Mouse (Mus musculus) kidney, postnatal 10 days (tissue): ENCODE results near the gene Mfsd1.

Source experiments
- DNase-seq: peaks from one replicate; pipeline ENCODE4 v3.0.0; 2021; ENCODE audit warnings: mixed read lengths

The Mfsd1 gene

GRCm38 (mm10) chr3:67582273-67583124 lies at the start of gene Mfsd1:
Mfsd1 (plus strand) TSS chr3:67582741.
- peak; percentile 94 for DNase-seq

- no peak for DNase-seq
Observed at GRCm38 (mm10) chr3:67543630-67544029, 38.9 kb upstream of the Mfsd1 start.

- no peak for DNase-seq
Observed at GRCm38 (mm10) chr3:67551193-67551592, 31.3 kb upstream of the Mfsd1 start.

- peak; percentile 25 for DNase-seq
Observed at GRCm38 (mm10) chr3:67553281-67553680, 29.3 kb upstream of the Mfsd1 start.

GRCm38 (mm10) chr3:67553927-67554448 lies 28.6 kb upstream of the Mfsd1 start:
- DNase-seq: no peak

- DNase-seq: no peak
Observed at GRCm38 (mm10) chr3:67555211-67555610, 27.3 kb upstream of the Mfsd1 start.

- DNase-seq: no peak
Observed at GRCm38 (mm10) chr3:67557200-67557651, 25.3 kb upstream of the Mfsd1 start.

DNA sequence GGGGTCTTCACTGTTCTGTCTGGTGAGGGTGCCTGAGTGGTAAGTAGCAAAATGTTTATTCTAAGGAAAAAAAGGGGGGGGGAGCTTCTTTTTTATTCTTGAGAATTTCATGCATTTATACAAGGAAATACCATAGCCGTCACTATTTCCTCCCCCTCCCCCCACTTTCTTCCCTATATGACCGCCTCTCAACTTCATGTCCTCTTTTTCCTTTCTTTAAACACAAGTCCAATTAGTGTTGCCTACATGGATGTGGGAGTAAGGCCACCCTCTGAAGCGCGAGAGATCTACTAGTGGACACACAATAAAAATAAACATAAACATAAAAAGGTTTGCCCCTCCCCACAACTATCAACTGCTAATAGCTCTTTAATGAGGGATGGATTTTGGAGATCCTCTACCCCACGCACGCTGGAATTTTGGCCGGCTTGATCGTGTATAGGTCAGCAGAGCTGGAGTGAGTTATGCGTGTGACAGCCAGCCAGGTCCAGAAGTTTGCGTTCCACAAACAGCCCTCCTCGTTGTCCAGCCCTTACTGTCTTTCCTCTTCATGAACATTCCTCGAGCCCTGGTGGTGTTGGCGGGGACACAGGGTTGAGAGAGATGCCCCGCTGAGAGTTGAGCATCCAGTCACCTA lies 24.7 kb upstream of the Mfsd1 start:
- DNase-seq: peak; percentile 26

DNA sequence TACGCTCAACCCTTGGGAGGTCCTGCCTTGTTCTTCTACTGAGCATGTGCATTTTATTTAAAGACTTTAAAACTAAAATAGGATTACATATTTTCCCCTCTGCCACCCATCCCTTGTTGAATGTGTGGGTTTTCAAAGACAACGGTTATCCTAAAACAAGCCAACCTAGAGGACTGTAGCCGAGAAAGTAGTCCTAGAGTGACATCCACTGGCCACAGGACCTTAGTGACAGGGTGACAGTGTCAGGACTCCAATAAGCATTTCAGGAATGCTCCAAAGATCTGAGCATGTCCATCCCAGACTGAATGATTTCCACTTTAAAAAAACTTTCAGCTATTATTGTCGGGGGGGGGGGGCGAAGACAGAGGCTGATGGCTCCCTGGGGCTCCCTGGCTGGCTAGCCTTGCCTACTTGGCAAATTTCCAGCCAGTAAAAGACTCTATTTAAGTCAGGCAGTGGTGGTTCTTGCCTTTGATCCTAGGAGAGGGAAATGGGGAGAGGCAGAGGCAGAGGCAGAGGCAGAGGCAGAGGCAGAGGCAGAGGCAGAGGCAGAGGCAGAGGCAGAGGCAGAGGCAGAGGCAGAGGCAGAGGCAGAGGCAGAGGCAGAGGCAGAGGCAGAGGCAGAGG lies 17.7 kb upstream of the Mfsd1 start:
- peak; percentile 38 for DNase-seq

DNA sequence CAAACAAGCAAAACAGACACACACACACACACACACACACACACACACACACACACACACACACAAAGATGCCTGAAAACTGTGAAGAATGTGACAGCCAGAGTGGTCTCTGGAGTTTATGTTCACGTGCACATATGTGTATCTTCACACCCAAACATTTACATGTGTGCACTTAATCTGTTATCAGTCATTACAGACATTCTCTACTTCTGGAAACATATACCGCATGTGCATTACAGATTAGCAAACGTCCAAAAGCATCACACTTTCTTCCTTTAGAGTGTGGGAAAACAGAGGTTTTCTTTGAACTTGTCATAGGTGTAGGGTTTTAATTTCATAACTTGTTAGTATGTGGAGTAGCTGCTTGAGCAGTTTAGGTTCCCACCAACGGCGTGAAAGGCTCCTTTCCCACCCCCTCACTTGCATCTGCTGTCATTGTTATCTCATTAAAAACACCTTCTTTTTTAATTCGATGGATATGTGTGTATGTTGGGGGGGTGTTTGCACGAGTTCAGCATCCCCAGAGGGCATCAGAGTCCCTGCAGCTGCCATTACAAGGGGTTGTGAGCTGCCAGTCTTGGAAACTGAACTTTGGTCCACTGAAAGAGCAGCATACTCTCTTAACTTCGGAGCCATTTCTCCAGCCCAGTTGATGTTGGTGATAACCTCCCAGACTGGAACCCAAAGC lies 16.9 kb upstream of the Mfsd1 start:
- no peak for DNase-seq

GRCm38 (mm10) chr3:67568015-67568618 lies 14.4 kb upstream of the Mfsd1 start:
- DNase-seq: peak; percentile 77

DNA sequence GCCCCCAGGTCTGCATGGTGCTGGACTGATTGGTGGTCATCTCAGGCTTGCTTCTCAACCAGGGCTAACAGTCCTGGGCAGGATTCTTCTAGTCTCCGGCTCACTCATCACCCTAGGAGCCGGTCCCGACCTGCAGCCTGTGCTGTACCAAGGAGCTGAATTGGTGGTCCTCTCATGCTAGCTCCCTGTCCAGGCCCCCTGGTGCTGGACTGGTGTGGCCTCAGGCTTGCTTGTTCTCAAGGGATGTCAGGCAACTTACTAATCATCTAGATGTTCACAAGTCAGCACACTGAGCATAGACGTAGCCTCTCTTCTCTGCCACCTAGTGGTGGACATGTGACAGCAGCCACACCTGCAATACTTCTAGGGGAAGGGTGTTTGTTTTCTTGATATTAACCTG lies 9.6 kb upstream of the Mfsd1 start:
- peak; percentile 50 for DNase-seq

DNA sequence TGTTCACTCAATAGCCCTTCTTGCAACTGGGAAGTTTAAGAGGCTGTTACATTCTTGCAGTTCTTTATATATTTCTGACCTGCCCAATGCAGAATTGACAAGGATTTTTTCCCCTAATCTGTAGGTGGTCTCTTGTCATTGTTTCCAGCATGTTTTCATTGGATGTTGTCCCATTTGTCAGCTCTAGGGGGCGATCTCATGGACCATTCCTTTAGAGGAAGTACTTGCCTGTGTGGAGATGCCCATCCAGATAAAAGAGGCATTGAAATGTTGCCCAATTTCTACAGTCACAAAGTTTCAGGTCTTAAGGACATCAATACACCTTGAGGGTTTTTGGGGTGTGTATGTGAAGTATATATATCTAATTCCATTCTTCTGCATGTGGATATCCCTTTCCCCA lies 9.0 kb upstream of the Mfsd1 start:
- no peak for DNase-seq

- no peak for DNase-seq
Observed at GRCm38 (mm10) chr3:67576248-67576647, 6.3 kb upstream of the Mfsd1 start.

DNA sequence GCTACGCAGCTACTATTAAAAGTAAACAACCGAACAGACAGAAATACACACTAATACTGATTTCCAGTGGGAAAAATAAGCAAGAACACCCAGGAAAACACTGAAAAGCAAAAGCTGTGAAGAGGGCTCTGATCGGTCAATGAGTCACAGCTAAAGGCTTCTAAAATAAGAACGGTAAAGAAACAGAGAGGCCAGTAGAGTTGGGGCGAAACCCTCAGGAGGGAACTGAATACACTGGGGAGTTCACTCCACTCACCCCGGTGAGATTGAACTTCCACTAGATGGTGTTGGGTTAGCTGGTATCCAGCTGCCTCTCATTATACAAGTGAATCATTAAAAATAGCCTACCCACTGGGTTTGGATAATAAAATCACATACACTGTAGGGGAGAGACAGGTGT lies 5.8 kb upstream of the Mfsd1 start:
- no peak for DNase-seq

DNA sequence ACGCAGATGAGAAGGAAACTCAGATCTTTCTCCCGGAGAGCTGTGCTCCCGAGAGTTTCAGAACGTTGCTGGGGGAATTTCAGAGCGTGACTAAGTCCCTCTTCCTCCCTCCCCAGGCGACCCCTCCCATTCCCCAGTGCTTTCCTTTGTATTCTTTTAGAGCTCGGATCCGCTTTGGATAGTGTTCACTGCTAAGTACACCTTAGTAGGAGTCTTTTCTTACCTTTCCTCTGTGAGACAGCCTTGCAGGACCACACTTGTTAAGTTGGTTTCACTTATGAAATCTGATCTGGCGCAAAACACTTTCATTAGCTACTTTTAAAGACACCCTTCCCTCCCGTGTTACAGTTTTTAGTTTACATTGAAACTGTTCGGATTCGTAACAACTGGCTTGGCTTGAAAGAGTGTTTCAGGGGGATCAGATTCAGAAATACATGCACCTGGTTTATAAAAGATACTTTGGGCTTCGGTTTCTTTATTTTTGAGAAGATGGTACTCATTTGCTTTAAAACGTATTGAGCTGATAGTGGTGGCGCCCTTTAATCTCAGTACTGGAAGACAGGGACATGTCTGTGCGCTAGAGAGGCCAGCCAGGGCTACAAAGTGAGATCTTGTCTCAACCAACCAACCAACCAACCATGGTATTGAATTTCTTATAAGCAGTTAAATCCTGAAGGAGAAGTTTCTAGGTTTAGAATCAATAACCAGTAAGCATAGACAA lies 744 bp downstream of the Mfsd1 start:
- no peak for DNase-seq

GRCm38 (mm10) chr3:67583846-67584186 lies 1.3 kb downstream of the Mfsd1 start:
- peak; percentile 23 for DNase-seq

- DNase-seq: no peak
Observed at GRCm38 (mm10) chr3:67586511-67586910, 4.0 kb downstream of the Mfsd1 start.

DNA sequence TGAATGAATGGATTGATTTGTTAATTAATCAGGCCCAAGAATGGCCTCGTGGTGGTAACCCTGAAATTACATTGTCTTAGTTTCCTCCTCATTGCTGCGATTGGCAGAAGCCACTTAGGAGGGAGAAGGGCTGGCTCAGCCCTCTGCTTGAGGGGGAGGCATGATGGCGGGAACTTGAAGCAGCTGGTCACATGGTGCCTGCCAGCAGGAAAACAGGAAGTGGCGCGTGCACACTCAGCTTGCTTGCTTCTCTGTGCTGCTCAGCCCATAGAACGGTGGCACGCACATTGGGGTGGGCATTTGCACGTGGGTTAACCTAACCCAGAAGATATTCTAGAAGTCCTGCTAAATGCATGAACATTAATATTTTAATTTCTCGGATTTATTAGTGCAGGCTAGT lies 4.9 kb downstream of the Mfsd1 start:
- peak; percentile 16 for DNase-seq

DNA sequence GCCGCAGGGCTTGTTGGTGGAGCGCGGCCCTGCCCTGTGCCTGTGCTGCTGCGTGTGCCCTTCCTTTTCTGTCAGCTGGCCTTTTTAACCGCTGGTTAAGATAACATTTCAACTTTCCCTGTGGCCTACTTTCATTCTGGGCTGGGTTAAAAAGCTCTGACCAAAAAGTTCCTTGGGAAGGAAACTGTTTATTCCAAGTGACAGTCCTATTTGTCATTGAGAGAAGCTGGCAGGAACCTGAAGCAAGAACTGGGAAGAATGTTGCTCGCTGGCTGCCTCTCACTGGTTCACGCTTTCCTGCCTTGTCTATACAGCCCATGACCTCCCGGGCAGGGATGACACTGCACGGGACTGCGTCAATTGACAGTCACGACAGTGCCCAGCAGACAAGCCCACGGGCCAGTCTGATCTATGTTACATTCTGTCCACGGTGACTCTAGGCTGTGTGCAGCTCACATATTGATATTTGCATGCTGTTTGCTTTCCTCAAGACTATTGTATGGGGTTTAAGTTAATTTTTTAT lies 19.1 kb downstream of the Mfsd1 start:
- peak; percentile 9 for DNase-seq

DNA sequence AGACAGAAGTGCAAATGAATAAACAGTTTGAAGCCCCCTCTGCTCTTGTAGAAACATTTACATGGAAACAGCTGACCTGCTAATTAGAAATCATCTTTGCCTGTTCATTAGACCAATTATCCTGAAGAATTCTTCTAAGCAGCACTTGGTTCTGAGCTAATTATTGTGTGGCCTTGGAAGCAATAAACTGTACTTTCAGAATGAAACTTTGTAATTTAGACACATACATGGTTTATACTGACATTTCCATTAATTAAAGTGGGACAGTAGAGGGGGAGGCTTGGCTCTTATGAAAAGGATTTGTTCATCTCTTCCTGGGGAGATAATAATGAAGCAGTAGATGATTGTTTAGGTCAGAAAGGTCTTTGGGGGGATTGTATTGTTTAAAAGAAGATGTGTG lies 35.7 kb downstream of the Mfsd1 start:
- no peak for DNase-seq

DNA sequence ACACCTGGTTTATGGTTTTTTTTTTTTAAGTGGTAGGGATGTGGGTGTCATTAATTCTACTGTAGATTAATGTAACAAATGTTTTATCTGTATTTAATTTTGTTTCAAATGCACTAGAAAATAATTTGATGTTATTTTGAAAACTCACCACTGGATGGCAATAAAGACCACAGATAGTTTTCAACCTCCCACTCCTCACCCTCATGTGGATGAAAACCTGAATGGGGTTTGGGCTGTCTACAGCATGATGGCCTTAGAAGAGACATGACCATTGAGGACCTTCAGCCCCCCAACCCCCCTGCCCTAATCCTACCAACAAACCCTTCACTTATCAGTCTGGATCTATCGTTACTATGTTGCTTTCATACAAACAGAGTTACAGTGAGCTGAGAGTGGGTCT lies 42.1 kb downstream of the Mfsd1 start:
- DNase-seq: no peak
